8 mouse cellular contexts compared by ENCODE assay signal in the genomic region with DNA sequence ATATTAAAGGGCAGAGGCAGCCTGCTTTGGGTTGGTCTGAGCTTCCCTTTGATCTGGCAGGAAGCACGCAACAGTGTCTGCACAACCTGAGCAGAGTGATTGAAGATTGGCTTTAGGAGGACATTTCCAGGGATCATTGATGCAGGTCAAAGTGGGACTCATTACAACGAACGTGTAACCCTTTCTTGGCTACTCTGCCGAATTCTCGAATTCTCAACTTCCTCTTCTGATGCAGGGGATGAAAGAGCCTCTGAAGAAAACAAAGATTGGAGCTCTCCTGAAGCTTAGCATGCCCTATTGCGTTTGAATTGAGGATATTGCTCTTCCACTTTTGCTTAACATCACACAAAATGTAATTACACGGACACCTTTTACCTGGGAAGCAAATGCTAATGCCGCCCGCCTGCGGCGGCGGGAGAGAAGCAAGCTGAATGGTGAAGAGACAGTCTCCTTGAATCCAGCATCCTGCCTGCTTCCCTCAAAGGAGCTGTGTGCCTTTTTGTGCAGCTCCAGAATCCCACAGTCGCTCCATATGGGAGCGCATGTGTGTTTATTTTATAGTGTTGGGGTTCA.
DNase-seq lines count a peak whose midpoint lies in the region; ATAC-seq and TF ChIP-seq lines count a peak whose summit lies in the region.

No protein-coding gene starts in this region.

- H3K27ac ChIP-seq in kidney, postnatal 0 days = no peak overlapping the region
- no peak overlapping the region for H3K27ac ChIP-seq in embryonic facial prominence, embryonic 12.5 days
- H3K27ac ChIP-seq in gastrocnemius, adult 2 months = no peak overlapping the region

- intact Hi-C loops in gastrocnemius, adult 2 months (cut with DNase I) = no loop called here

- DNase-seq in kidney, postnatal 0 days (ENCODE audit: low spot score) = no peak
- no peak for DNase-seq in kidney, adult 8-10 months
- peak; percentile 12 for DNase-seq in layer of hippocampus, adult 9-10 months (ENCODE audit: low spot score)
- DNase-seq in right cerebral cortex, postnatal 10 days (ENCODE audit: low spot score in 2 of 2) = peak; percentile 35 to 43
- no peak for DNase-seq in adrenal gland, postnatal 36 days
- no peak for DNase-seq in kidney, postnatal 4 days
- no peak for DNase-seq in gastrocnemius, adult 2 months

- H3K9ac ChIP-seq in kidney, postnatal 0 days (ENCODE audit: low read depth, low read length) = no peak overlapping the region
- peak overlapping the region; percentile 30; the same call in 1 of the 2 replicates for H3K9ac ChIP-seq in embryonic facial prominence, embryonic 12.5 days

- H3K4me1 ChIP-seq in kidney, postnatal 0 days (replicated peaks; ENCODE audit: insufficient read depth, low read length) = no peaks in the 10 kb centered on the region
- no peaks in the 10 kb centered on the region for H3K4me1 ChIP-seq in embryonic facial prominence, embryonic 12.5 days

- 4% methylated on average over 14 of the region's 14 CpGs for WGBS in kidney, postnatal 0 days
- whole genome bisulfite sequencing in embryonic facial prominence, embryonic 12.5 days = 5% methylated on average over 14 of the region's 14 CpGs

- no peak for TF ChIP-seq CTCF in kidney, postnatal 0 days (IDR thresholded peaks at IDR 0.05; ENCODE audit: low read depth)
- no peak for TF ChIP-seq CTCF in gastrocnemius, adult 2 months (IDR thresholded peaks at IDR 0.05)

- no peaks in the 10 kb centered on the region for H3K27me3 ChIP-seq in kidney, postnatal 0 days (ENCODE audit: insufficient read depth, low read length)
- peaks cover 10% of the 10 kb centered on the region for H3K27me3 ChIP-seq in embryonic facial prominence, embryonic 12.5 days

- H3K36me3 ChIP-seq in kidney, postnatal 0 days (ENCODE audit: insufficient read depth, low read length) = no peaks in the 10 kb centered on the region
- H3K36me3 ChIP-seq in embryonic facial prominence, embryonic 12.5 days = no peaks in the 10 kb centered on the region

- peak overlapping the region; percentile 36 for H3K4me2 ChIP-seq in kidney, postnatal 0 days (ENCODE audit: low read length)
- H3K4me2 ChIP-seq in embryonic facial prominence, embryonic 12.5 days (replicated peaks) = peak overlapping the region; percentile 44

- no peak for ATAC-seq in kidney, postnatal 0 days (replicated peaks; ENCODE audit: low FRiP score, low read depth)
- ATAC-seq in embryonic facial prominence, embryonic 12.5 days (ENCODE audit: insufficient number of reproducible peaks, insufficient read depth, low FRiP score, low TSS enrichment) = no peak

- no peaks in the 10 kb centered on the region for H3K9me3 ChIP-seq in kidney, postnatal 0 days (replicated peaks; ENCODE audit: low read length)
- no peaks in the 10 kb centered on the region for H3K9me3 ChIP-seq in embryonic facial prominence, embryonic 12.5 days

- no peak overlapping the region for H3K4me3 ChIP-seq in kidney, postnatal 0 days (replicated peaks; ENCODE audit: low read depth, low read length)
- peak overlapping the region; percentile 25; the same call in 1 of the 2 replicates for H3K4me3 ChIP-seq in embryonic facial prominence, embryonic 12.5 days
- no peak overlapping the region for H3K4me3 ChIP-seq in gastrocnemius, adult 2 months

Comparison
In these comparisons a context has a peak if more than half of its experiments do, and no peak if none do; other contexts are left out.
1. DNase-seq: peak in layer of hippocampus, adult 9-10 months (single experiment) and right cerebral cortex, postnatal 10 days (2 of 2); none in kidney, postnatal 0 days (single experiment), kidney, adult 8-10 months (0 of 2), adrenal gland, postnatal 36 days (0 of 2), kidney, postnatal 4 days (0 of 2) and gastrocnemius, adult 2 months (single experiment).